Mouse (Mus musculus) layer of hippocampus, postnatal 25 days (tissue): Measurements from ENCODE around the gene Hcn2. TPM values are rescaled to one million over a fixed set of nuclear protein-coding genes. Genes with fewer than 3 reads are reported as not detected.
"Not testable (repeated sequence)": the region's sequence is repeated elsewhere in the genome, so short reads cannot be mapped to it uniquely, and the experiment has no call there.

Experiments
- DNase-seq, 2 experiments: peaks; one replicate each; pipeline ENCODE4 v3.0.0; 2022; ENCODE audit warnings: mixed read lengths in 2 of 2, low spot score in 1 of 2; ENCODE audit errors: extremely low spot score in 1 of 2
- total RNA-seq, 2 experiments: library from RNA; stranded (reverse); gene quantifications; 2 replicates each; pipeline ENCODE4 v1.2.3; 2021

The Hcn2 gene
- total RNA-seq, 2 experiments from 2014 or later = 108 to 110 TPM

- no peak for DNase-seq
Observed at GRCm38 (mm10) chr10:79686691-79687090, 29.7 kb upstream of the Hcn2 start.

- DNase-seq = no peak
Observed at GRCm38 (mm10) chr10:79687513-79687912, 28.9 kb upstream of the Hcn2 start.

- no peak for DNase-seq
Observed at GRCm38 (mm10) chr10:79688720-79689119, 27.7 kb upstream of the Hcn2 start, which contains the start of gene Gzmm. Gzmm (plus strand) TSS chr10:79689020.

- DNase-seq = no peak
Observed at GRCm38 (mm10) chr10:79689178-79689577, 27.3 kb upstream of the Hcn2 start.

GRCm38 (mm10) chr10:79691986-79692548 is 24.4 kb upstream of the Hcn2 start:
- DNase-seq = no peak

GRCm38 (mm10) chr10:79693580-79694378 is 22.7 kb upstream of the Hcn2 start:
- no peak for DNase-seq

- DNase-seq = no peak
Observed at GRCm38 (mm10) chr10:79694379-79694655, 22.1 kb upstream of the Hcn2 start.

- DNase-seq = peak; percentile 59 to 81
Observed at GRCm38 (mm10) chr10:79695231-79696128, 21.0 kb upstream of the Hcn2 start.

GRCm38 (mm10) chr10:79696129-79696651 is 20.2 kb upstream of the Hcn2 start:
- DNase-seq = no peak

- no peak for DNase-seq
Observed at GRCm38 (mm10) chr10:79697916-79698315, 18.5 kb upstream of the Hcn2 start.

GRCm38 (mm10) chr10:79698459-79698858 is 18.0 kb upstream of the Hcn2 start:
- DNase-seq = no peak

- no peak for DNase-seq
Observed at GRCm38 (mm10) chr10:79700676-79701075, 15.8 kb upstream of the Hcn2 start.

- DNase-seq = no peak
Observed at GRCm38 (mm10) chr10:79701443-79702129, 14.8 kb upstream of the Hcn2 start.

- DNase-seq = not testable (repeated sequence)
Observed at GRCm38 (mm10) chr10:79702970-79703369, 13.5 kb upstream of the Hcn2 start.

- no peak for DNase-seq
Observed at GRCm38 (mm10) chr10:79703541-79703940, 12.9 kb upstream of the Hcn2 start.

- peak; percentile 95 to 96 for DNase-seq
Observed at GRCm38 (mm10) chr10:79704065-79704969, 12.1 kb upstream of the Hcn2 start, which contains the start of gene Bsg. Bsg (plus strand) TSS chr10:79704491.

GRCm38 (mm10) chr10:79704970-79705360 is 11.5 kb upstream of the Hcn2 start:
- no peak for DNase-seq

GRCm38 (mm10) chr10:79705951-79706350 is 10.5 kb upstream of the Hcn2 start:
- DNase-seq = no peak

GRCm38 (mm10) chr10:79706406-79707094 is 9.9 kb upstream of the Hcn2 start:
- no peak for DNase-seq
